Mouse (Mus musculus): ENCODE data around the gene Rbbp8nl. TPM values are rescaled to one million over a fixed set of nuclear protein-coding genes. Genes with fewer than 3 reads are reported as not detected.

Gene Rbbp8nl
- polyA plus RNA-seq, 1 experiment from 2014 or later: 0.68 TPM

- no peak for DNase-seq (ENCODE audit: low spot score)
- H3K27me3 ChIP-seq (ENCODE audit: insufficient read depth, poor library complexity, severe bottlenecking): peaks cover 16% of the 10 kb centered on the region
- WGBS: 41% methylated on average over 4 of the region's 4 CpGs
- H3K4me3 ChIP-seq: peak overlapping the region; percentile 35
- peak overlapping the region; percentile 71 for H3K27ac ChIP-seq
- H3K36me3 ChIP-seq: 0 out of 2 replicates have a peak, but pooled peaks cover under 1% of the 10 kb centered on the region
- no peaks in the 10 kb centered on the region for H3K9me3 ChIP-seq
- H3K4me1 ChIP-seq: peaks cover 58% of the 10 kb centered on the region
Observed at GRCm38 (mm10) chr2:180276385-180276784, 13.3 kb downstream of the Rbbp8nl start.

DNA sequence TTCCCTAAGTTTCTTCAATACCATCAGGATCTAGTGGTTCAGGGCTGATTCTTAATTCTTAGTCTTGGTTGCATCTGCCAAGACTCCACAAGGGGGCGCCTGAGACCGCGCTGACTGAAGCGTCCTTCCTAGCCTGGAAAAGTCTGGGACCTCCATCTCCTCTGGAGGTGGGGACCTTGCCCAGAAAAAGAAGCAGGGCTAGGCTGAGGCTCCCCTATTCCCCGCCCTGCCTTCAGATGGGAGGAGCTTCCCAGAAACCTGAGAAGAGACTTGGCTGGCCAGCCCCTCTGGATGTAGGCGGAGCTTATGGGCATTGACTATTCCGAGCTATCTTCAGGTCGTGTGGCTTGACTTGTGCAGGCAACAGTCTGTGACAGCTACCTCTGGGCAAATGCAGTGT, 13.8 kb downstream of the Rbbp8nl start:
- peaks cover 63% of the 10 kb centered on the region for H3K4me1 ChIP-seq
- peak overlapping the region; percentile 71 for H3K27ac ChIP-seq
- 1% methylated on average over 8 of the region's 8 CpGs for WGBS

GRCm38 (mm10) chr2:180274523-180274922, 15.2 kb downstream of the Rbbp8nl start:
- peaks cover 19% of the 10 kb centered on the region for H3K36me3 ChIP-seq
- DNase-seq (ENCODE audit: low spot score): no peak
- WGBS: 87% methylated on average over 2 of the region's 2 CpGs
- peaks cover 76% of the 10 kb centered on the region for H3K4me1 ChIP-seq
- peak overlapping the region; percentile 38; the same call in 1 of the 2 replicates for H3K27ac ChIP-seq
- no peak overlapping the region for H3K4me3 ChIP-seq
- peaks cover 9% of the 10 kb centered on the region for H3K27me3 ChIP-seq (ENCODE audit: insufficient read depth, poor library complexity, severe bottlenecking)
- H3K9me3 ChIP-seq: no peaks in the 10 kb centered on the region

More for the DNA sequence above, 13.8 kb downstream of the Rbbp8nl start:
- H3K4me3 ChIP-seq: peak overlapping the region; percentile 35
- DNase-seq (ENCODE audit: low spot score): peak; percentile 97
- H3K27me3 ChIP-seq (ENCODE audit: insufficient read depth, poor library complexity, severe bottlenecking): peaks cover 12% of the 10 kb centered on the region
- peaks cover 6% of the 10 kb centered on the region; the same call in 1 of the 2 replicates for H3K36me3 ChIP-seq
- H3K9me3 ChIP-seq: no peaks in the 10 kb centered on the region

- peak; percentile 99 for DNase-seq (ENCODE audit: low spot score)
- H3K36me3 ChIP-seq: peaks cover 27% of the 10 kb centered on the region
- peaks cover 76% of the 10 kb centered on the region for H3K4me1 ChIP-seq
- no peaks in the 10 kb centered on the region for H3K9me3 ChIP-seq
- peak within 1 kb of the TSS; percentile 95 for H3K27ac ChIP-seq
- H3K4me3 ChIP-seq: peak within 1 kb of the TSS; percentile 92
- peaks cover 4% of the 10 kb centered on the region for H3K27me3 ChIP-seq (ENCODE audit: insufficient read depth, poor library complexity, severe bottlenecking)
- WGBS: 8% methylated on average over 68 of the region's 68 CpGs
Observed at GRCm38 (mm10) chr2:180273394-180274244, 16.1 kb downstream of the Rbbp8nl start, which contains the start of gene Cables2. Gene Cables2 (minus strand): TSS chr2:180273496.

- Histone ChIP-seq H3K9me3 (no peaks in the 10 kb centered on the region), H3K4me1 (peaks cover 69% of the 10 kb centered on the region), H3K27me3 (ENCODE audit: insufficient read depth, poor library complexity, severe bottlenecking) (peaks cover 4% of the 10 kb centered on the region), H3K27ac (peak overlapping the region; percentile 95), H3K36me3 (peaks cover 32% of the 10 kb centered on the region), H3K4me3 (peak overlapping the region; percentile 92)
- under 1% methylated on average over 37 of the region's 37 CpGs for WGBS
- peak; percentile 82 for DNase-seq (ENCODE audit: low spot score)
Observed at GRCm38 (mm10) chr2:180272884-180273321, 16.8 kb downstream of the Rbbp8nl start.

GRCm38 (mm10) chr2:180271804-180272395, 17.8 kb downstream of the Rbbp8nl start:
- Histone ChIP-seq H3K27me3 (ENCODE audit: insufficient read depth, poor library complexity, severe bottlenecking) (peaks cover 4% of the 10 kb centered on the region), H3K4me3 (peak overlapping the region; percentile 92), H3K27ac (0 out of 2 replicates have a peak overlapping the region, but pooled peaks have one; percentile 23), H3K9me3 (no peaks in the 10 kb centered on the region), H3K4me1 (peaks cover 59% of the 10 kb centered on the region), H3K36me3 (peaks cover 38% of the 10 kb centered on the region)
- 69% methylated on average over 5 of the region's 5 CpGs for WGBS
- DNase-seq (ENCODE audit: low spot score): no peak

DNA sequence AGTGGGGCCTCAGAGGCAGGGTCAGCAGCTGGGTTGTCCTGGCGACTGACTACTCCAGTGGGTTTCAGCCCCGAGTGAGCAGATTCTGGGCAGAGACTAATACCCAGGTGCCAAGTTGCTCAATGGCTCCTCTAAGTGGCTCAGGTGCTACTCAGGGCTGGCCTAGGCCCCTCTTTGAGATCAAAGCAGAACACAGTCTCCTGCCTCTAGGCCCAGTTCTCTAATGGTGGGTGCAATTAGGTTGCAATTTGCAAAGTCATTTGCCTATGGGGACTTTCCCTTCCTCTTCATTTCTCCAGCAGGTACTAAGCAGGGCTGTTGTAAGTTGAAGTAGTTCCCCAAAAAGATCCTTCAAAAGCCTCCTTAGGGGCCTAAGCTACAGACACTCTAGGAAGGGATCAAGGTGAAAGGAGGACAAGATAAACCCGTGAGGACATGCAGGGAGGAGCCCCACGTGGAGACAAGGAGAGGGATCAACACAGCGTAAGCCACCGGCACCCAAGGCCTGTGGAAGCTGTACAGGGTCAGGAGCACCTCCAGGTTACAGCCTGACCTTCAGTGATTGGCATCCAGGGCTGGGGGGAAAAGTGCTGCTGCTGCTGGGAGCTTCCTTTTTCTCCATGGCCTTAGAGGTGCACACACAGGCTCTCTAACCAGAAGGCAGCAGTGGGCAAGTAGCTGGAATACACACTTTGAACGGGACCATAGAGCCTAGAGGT, 19.0 kb downstream of the Rbbp8nl start:
- peaks cover 47% of the 10 kb centered on the region for H3K4me1 ChIP-seq
- no peak for DNase-seq (ENCODE audit: low spot score)
- WGBS: 68% methylated on average over 7 of the region's 7 CpGs
- no peaks in the 10 kb centered on the region for H3K9me3 ChIP-seq
- peak overlapping the region; percentile 63; the same call in 1 of the 2 replicates for H3K27ac ChIP-seq
- no peak overlapping the region for H3K4me3 ChIP-seq
- peaks cover 50% of the 10 kb centered on the region for H3K36me3 ChIP-seq
- peaks cover 4% of the 10 kb centered on the region for H3K27me3 ChIP-seq (ENCODE audit: insufficient read depth, poor library complexity, severe bottlenecking)

DNA sequence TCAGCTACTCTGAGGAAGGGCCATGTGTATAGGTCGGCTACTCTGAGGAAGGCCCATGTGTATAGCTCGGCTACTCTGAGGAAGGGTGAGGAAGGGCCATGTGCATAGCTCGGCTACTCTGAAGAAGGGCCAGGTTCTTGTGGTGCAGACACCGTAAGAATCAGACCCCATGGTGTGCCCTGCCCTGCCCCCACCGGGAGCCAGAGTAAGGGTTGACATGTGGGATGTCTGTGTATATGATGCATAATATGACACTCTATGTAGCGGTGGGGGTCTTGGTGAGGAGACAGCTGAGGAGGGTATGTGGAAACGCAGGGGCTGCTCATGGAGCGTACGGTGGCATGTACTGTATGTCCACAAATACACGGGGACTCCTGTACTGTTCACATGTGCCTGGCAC, 20.4 kb downstream of the Rbbp8nl start:
- Histone ChIP-seq H3K4me1 (peaks cover 42% of the 10 kb centered on the region), H3K27me3 (ENCODE audit: insufficient read depth, poor library complexity, severe bottlenecking) (no peaks in the 10 kb centered on the region), H3K4me3 (no peak overlapping the region), H3K27ac (no peak overlapping the region; the same call in 1 of the 2 replicates), H3K9me3 (no peaks in the 10 kb centered on the region), H3K36me3 (peaks cover 57% of the 10 kb centered on the region)
- 91% methylated on average over 10 of the region's 10 CpGs for WGBS
- no peak for DNase-seq (ENCODE audit: low spot score)

DNA sequence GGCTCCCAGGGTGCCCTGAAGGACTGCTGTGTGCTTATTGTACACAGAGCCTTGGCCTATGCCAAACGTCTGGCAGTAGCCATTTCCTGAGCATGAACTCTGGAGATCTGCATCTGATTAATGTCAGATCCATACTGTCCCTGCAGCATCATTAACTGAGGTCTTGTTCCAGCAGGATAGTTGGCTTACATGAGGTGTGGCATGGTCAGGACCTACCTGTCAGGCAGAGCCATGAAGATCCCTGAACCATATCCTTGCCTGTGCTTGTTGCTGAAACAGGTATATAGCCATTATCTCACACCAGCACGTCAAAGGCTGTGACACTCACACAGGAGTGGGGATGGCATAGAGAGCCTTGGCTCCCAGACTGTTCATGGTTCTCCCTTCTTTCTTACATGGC, 21.7 kb downstream of the Rbbp8nl start:
- no peaks in the 10 kb centered on the region for H3K27me3 ChIP-seq (ENCODE audit: insufficient read depth, poor library complexity, severe bottlenecking)
- peaks cover 35% of the 10 kb centered on the region for H3K4me1 ChIP-seq
- peaks cover 71% of the 10 kb centered on the region for H3K36me3 ChIP-seq
- H3K4me3 ChIP-seq: no peak overlapping the region
- no peak overlapping the region for H3K27ac ChIP-seq
- WGBS: 66% methylated on average over 2 of the region's 2 CpGs
- DNase-seq (ENCODE audit: low spot score): no peak
- no peaks in the 10 kb centered on the region for H3K9me3 ChIP-seq

GRCm38 (mm10) chr2:180262891-180263290, 26.8 kb downstream of the Rbbp8nl start:
- H3K4me1 ChIP-seq: peaks cover 22% of the 10 kb centered on the region
- peaks cover 86% of the 10 kb centered on the region for H3K36me3 ChIP-seq
- no peak for DNase-seq (ENCODE audit: low spot score)
- no peak overlapping the region for H3K27ac ChIP-seq
- WGBS: 84% methylated on average over 10 of the region's 10 CpGs
- H3K9me3 ChIP-seq: no peaks in the 10 kb centered on the region
- no peaks in the 10 kb centered on the region for H3K27me3 ChIP-seq (ENCODE audit: insufficient read depth, poor library complexity, severe bottlenecking)
- no peak overlapping the region for H3K4me3 ChIP-seq

DNA sequence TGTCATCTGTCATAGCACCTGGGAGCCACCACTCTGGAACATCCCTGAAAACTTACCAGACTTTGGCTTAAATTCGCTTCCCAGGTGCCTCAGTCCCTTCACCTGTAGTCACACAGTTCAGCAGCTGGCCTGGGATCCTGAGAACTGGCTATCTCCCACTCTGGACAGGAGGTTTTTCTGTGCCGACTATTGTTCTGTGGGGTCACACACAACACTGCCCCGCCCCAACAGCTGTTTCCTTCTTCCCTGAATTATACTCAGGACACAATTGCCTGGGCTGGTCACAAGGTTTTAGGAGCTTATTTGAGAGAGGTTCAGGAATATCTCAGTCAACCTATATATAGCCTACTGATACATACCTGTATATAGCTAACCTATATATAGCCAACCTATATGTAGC, 27.2 kb downstream of the Rbbp8nl start:
- 69% methylated on average over 3 of the region's 3 CpGs for WGBS
- H3K9me3 ChIP-seq: no peaks in the 10 kb centered on the region
- H3K27me3 ChIP-seq (ENCODE audit: insufficient read depth, poor library complexity, severe bottlenecking): no peaks in the 10 kb centered on the region
- peaks cover 22% of the 10 kb centered on the region for H3K4me1 ChIP-seq
- H3K27ac ChIP-seq: no peak overlapping the region
- no peak overlapping the region for H3K4me3 ChIP-seq
- no peak for DNase-seq (ENCODE audit: low spot score)
- H3K36me3 ChIP-seq: peaks cover 86% of the 10 kb centered on the region

DNA sequence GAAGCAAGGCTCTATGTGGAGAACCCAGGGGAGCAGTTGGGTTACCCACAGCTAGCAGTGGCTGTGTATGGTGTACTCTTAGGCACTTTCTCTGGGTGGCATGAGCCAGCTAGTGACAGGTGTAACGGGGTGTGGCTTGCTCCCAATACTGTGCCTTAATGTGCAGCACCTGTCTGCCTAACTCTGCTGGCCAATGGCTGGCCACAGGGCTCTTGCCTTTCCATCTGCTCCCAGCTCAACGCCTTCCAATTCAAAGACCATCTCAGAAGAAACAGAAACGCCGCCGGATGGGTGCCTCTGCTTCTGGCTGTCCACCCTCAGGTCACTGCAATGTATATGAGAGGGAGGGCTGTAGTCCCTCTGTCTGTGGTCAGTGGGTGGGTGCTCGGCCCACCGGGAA, 27.8 kb downstream of the Rbbp8nl start:
- peaks cover 22% of the 10 kb centered on the region for H3K4me1 ChIP-seq
- no peaks in the 10 kb centered on the region for H3K9me3 ChIP-seq
- H3K27me3 ChIP-seq (ENCODE audit: insufficient read depth, poor library complexity, severe bottlenecking): no peaks in the 10 kb centered on the region
- no peak for DNase-seq (ENCODE audit: low spot score)
- H3K36me3 ChIP-seq: peaks cover 81% of the 10 kb centered on the region
- H3K27ac ChIP-seq: no peak overlapping the region
- no peak overlapping the region for H3K4me3 ChIP-seq
- WGBS: 86% methylated on average over 7 of the region's 7 CpGs
